Mouse (Mus musculus) monocyte, adult 5-6 weeks (primary cell): ENCODE results near the gene Slbp. TPM values are rescaled to one million over a fixed set of nuclear protein-coding genes. Genes with fewer than 3 reads are reported as not detected.

Experiments
- ATAC-seq: fragments of 153-309, 156-312 bp; replicated peaks from 2 replicates; pipeline ENCODE4 v1.8.0; 2017; ENCODE audit warnings: mild to moderate bottlenecking; ENCODE audit not compliant: low TSS enrichment, insufficient number of reproducible peaks, severe bottlenecking, poor library complexity, low FRiP score
- total RNA-seq: library from RNA; stranded (forward); fragments of 200-1000, 200-491, 200-594 nt; gene quantifications from 3 replicates; pipeline ENCODE4 v1.2.3, GENCODE M21; 2017

The Slbp gene
- total RNA-seq, 1 experiment from 2014 or later, result 203 TPM

DNA sequence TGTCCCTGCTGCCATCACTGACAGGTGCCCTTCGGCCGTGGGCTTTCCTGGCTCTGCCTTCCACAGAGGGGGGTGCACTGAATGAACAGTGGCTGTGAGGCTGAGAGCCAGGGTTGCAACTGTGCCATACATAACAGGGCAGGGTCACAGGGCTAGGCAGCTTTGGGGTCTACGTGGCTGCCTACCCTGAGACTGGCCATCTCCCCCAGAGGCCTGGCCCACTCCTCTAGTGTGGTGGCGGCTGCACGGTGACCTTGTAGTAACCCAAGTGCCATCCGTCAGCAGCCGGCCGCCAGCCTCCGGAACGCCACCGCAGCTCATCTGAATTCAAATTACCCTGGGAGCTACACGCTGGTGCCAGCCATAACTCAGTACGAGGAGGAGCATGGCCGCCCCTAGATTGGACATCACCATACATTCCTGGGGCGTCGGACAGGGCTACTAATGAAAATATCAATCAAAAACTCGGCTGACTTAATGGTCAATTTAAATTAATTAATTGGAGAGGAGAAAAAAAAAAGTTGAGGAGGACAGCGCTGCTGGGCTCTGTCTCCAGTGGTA lies 64.8 kb downstream of the Slbp start:
- no peak for ATAC-seq

Other genes starting within 250 kb of the Slbp start
- gene Nkx1-1, start 218.6 kb downstream of the Slbp start, total RNA-seq, result not detected in 3 replicates
- gene Fam53a, start 22.9 kb downstream of the Slbp start, total RNA-seq, result 12.5 to 25.0 TPM (median 16.3 TPM) in 3 replicates
- gene Gm9903, start 22.6 kb downstream of the Slbp start, total RNA-seq, result 2.0 TPM in 1 of 3 replicates, not detected in the others
- 24.9 to 30.8 TPM (median 27.7 TPM) in 3 replicates for gene Tacc3, start 5.6 kb upstream of the Slbp start, total RNA-seq
- gene Tmem129, start 5.8 kb upstream of the Slbp start, total RNA-seq, result 5.3 to 21.8 TPM (median 6.9 TPM) in 3 replicates
- not detected in 3 replicates for gene Fgfr3, start 69.1 kb upstream of the Slbp start, total RNA-seq
- 15.7 to 27.1 TPM (median 21.0 TPM) in 3 replicates for gene Letm1, start 130.2 kb upstream of the Slbp start, total RNA-seq
- 28.8 to 58.1 TPM (median 35.7 TPM) in 3 replicates for gene Nsd2, start 168.2 kb upstream of the Slbp start, total RNA-seq